Mouse (Mus musculus) heart, embryonic 13.5 days (tissue): ENCODE results near the gene Ceacam19. TPM values are rescaled to one million over a fixed set of nuclear protein-coding genes. Genes with fewer than 3 reads are reported as not detected.
A peak's percentile ranks its signal among the peaks of the same experiment; 100 is the strongest.

Experiments
- ATAC-seq: fragments of 200-750 bp; cut with Nextera tagmentation; 2 replicates; pipeline ENCODE4 v1.8.0; 2017; ENCODE audit warnings: moderate TSS enrichment; ENCODE audit not compliant: insufficient number of reproducible peaks, low FRiP score, low TSS enrichment; ENCODE audit errors: extremely low read depth
- H3K27ac ChIP-seq: fragments of 300-500 bp; sonication (generic); replicated peaks from 2 replicates; pipeline ENCODE4 v1.5.1; 2015; ENCODE audit warnings: moderate library complexity, mild to moderate bottlenecking, inconsistent platforms
- H3K27me3 ChIP-seq: fragments of 300-500 bp; sonication (generic); replicated peaks from 2 replicates; pipeline ENCODE4 v1.6.1; 2015; ENCODE audit warnings: mild to moderate bottlenecking, inconsistent platforms
- H3K36me3 ChIP-seq: fragments of 300-500 bp; sonication (generic); 2 replicates; pipeline ENCODE4 v1.6.1; 2015; ENCODE audit warnings: mild to moderate bottlenecking, inconsistent platforms
- H3K4me1 ChIP-seq: fragments of 300-500 bp; sonication (generic); 2 replicates; pipeline ENCODE4 v1.6.1; 2015; ENCODE audit warnings: inconsistent platforms
- H3K4me2 ChIP-seq: fragments of 300-500 bp; sonication (generic); 2 replicates; pipeline ENCODE4 v1.6.1; 2015; ENCODE audit warnings: inconsistent platforms, mild to moderate bottlenecking, moderate library complexity
- H3K4me3 ChIP-seq: fragments of 300-500 bp; sonication (generic); 2 replicates; pipeline ENCODE4 v1.5.1; 2015; ENCODE audit warnings: moderate library complexity, mild to moderate bottlenecking, inconsistent platforms
- H3K9ac ChIP-seq: fragments of 300-500 bp; sonication (generic); 2 replicates; pipeline ENCODE4 v1.6.1; 2015; ENCODE audit warnings: inconsistent platforms, mild to moderate bottlenecking, moderate library complexity
- H3K9me3 ChIP-seq: fragments of 300-500 bp; sonication (generic); 2 replicates; pipeline ENCODE4 v1.6.1; 2016; ENCODE audit warnings: inconsistent platforms
- WGBS: fragments of 180-500 bp; shearing (Covaris S2); methylation state at CpG from one replicate; pipeline ENCODE4 v1.1.7; 2015; ENCODE audit warnings: mixed read lengths; 5-methylcytosine and 5-hydroxymethylcytosine counted together
- polyA plus RNA-seq: library from polyadenylated mRNA; unstranded; fragments of >200 nt; fragmentation: Nextera tagmentation; extraction: Ambion mirVana; gene quantifications from 2 replicates; pipeline ENCODE4 v1.2.1, GENCODE M21; 2015

The Ceacam19 gene
- polyA plus RNA-seq, 1 experiment from 2014 or later: not detected

- ATAC-seq: no peak
- no peaks in the 10 kb centered on the region for H3K36me3 ChIP-seq
- H3K4me1 ChIP-seq: 0 out of 2 replicates have a peak, but pooled peaks cover 5% of the 10 kb centered on the region
- no peak overlapping the region for H3K4me3 ChIP-seq
- no peaks in the 10 kb centered on the region for H3K9me3 ChIP-seq
- H3K27me3 ChIP-seq: peaks cover 59% of the 10 kb centered on the region
- no peak overlapping the region for H3K4me2 ChIP-seq
- H3K9ac ChIP-seq: no peak overlapping the region
- H3K27ac ChIP-seq: no peak overlapping the region
- WGBS: 81% methylated on average over 6 of the region's 6 CpGs
Measured at GRCm38 (mm10) chr7:19856283-19856682, 31.5 kb downstream of the Ceacam19 start.

DNA sequence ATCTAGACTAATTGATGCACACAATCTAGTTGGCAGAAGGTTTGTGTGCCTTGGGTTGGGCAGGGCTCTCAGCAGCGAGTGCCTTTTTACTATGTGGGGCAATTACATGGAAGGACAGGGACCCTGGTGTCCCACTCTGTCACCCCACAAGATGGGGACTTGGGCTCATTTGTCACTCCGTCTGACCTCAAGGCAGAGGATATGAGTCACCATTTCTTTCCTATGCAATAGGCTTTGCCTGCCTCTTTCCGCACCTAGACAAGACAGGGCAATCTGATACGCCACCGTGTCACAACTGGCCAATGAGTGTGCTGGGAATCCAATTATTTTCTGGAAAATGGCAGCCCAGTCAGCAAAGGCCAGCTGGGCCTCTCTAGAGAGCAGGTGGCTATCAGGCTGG lies 32.1 kb downstream of the Ceacam19 start:
- H3K9ac ChIP-seq: no peak overlapping the region
- WGBS: 51% methylated on average over 5 of the region's 5 CpGs
- H3K4me1 ChIP-seq: 0 out of 2 replicates have a peak, but pooled peaks cover 5% of the 10 kb centered on the region
- H3K27me3 ChIP-seq: peaks cover 65% of the 10 kb centered on the region
- H3K27ac ChIP-seq: no peak overlapping the region
- H3K9me3 ChIP-seq: no peaks in the 10 kb centered on the region
- H3K4me2 ChIP-seq: no peak overlapping the region
- no peaks in the 10 kb centered on the region for H3K36me3 ChIP-seq
- no peak overlapping the region for H3K4me3 ChIP-seq
- ATAC-seq: no peak

GRCm38 (mm10) chr7:19853526-19853925 lies 34.2 kb downstream of the Ceacam19 start:
- 78% methylated on average over 20 of the region's 20 CpGs for WGBS
- Histone ChIP-seq H3K36me3 (no peaks in the 10 kb centered on the region), H3K9ac (no peak overlapping the region), H3K9me3 (no peaks in the 10 kb centered on the region), H3K4me3 (no peak overlapping the region), H3K27ac (no peak overlapping the region), H3K27me3 (peaks cover 76% of the 10 kb centered on the region), H3K4me2 (no peak overlapping the region), H3K4me1 (0 out of 2 replicates have a peak, but pooled peaks cover 5% of the 10 kb centered on the region)
- no peak for ATAC-seq

- no peak within 1 kb of the TSS for H3K27ac ChIP-seq
- peak within 1 kb of the TSS; percentile 46 for H3K4me2 ChIP-seq
- H3K27me3 ChIP-seq: peaks cover 66% of the 10 kb centered on the region
- 5% methylated on average over 33 of the region's 33 CpGs for WGBS
- peaks cover 16% of the 10 kb centered on the region for H3K4me1 ChIP-seq
- no peaks in the 10 kb centered on the region for H3K36me3 ChIP-seq
- peak within 1 kb of the TSS; percentile 55 for H3K9ac ChIP-seq
- H3K9me3 ChIP-seq: no peaks in the 10 kb centered on the region
- ATAC-seq: no peak
- H3K4me3 ChIP-seq: peak within 1 kb of the TSS; percentile 31
Measured at GRCm38 (mm10) chr7:19851858-19852570, 35.8 kb downstream of the Ceacam19 start, which contains the start of gene Gm19345. Gm19345 (plus strand) TSS chr7:19852003.

DNA sequence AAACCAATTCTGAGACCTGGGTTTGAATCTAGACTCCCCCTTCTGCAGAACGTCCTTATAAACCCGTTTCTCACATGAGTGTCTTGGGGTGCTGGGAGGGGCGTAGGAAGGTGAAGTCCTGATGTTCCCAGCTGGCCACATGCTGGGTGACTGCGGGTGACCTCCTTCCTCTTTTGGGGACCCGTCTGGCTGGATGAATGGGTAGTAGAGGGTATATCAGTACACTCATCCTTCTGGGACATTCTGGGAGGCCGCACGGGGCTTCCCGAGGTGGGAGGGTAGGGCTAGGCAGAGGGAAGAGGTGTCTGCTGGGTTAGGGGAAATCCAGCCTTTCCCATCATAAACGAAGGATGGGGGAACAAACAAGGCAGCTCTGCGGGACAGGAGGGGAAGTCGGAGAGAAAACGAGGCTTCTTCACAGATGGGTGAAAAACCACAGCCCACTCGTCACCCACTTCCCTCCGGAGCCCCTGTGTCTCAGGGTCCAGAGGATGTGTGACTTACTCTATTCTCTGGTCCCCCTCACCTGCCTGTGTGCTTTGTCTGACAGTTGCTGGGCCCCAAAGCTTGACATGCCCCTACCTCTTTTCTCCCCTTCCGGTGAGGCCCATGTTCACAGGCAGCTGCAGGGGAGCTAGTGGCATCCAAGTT lies 43.1 kb downstream of the Ceacam19 start:
- H3K27me3 ChIP-seq: peaks cover 54% of the 10 kb centered on the region
- no peak for ATAC-seq
- H3K9ac ChIP-seq: no peak overlapping the region
- 58% methylated on average over 15 of the region's 15 CpGs for WGBS
- no peak overlapping the region for H3K27ac ChIP-seq
- H3K4me1 ChIP-seq: peaks cover 17% of the 10 kb centered on the region
- no peak overlapping the region for H3K4me2 ChIP-seq
- H3K9me3 ChIP-seq: no peaks in the 10 kb centered on the region
- no peaks in the 10 kb centered on the region for H3K36me3 ChIP-seq
- no peak overlapping the region for H3K4me3 ChIP-seq

DNA sequence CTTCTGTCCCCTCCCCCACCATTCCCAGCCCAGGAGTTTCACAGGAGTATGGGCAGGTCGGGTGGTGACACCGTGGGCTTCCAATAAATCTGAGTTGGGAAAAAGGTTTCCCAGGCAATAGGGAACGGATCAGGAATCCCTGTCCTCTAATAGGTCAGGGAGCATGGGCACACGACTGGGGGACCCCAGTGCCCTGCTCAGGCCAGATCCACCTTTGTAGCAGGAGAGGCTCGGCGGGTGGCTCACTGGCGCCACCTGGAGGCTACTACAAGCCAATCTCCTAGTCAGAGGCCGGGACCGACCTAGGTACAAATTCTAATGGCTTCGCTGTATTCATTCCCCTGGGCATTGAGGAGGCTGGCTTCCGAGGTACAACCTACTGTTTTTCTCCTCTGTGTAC lies 44.2 kb downstream of the Ceacam19 start:
- peaks cover 17% of the 10 kb centered on the region for H3K4me1 ChIP-seq
- WGBS: 2% methylated on average over 11 of the region's 11 CpGs
- no peak for ATAC-seq
- no peak overlapping the region for H3K4me2 ChIP-seq
- H3K27ac ChIP-seq: no peak overlapping the region
- no peaks in the 10 kb centered on the region for H3K36me3 ChIP-seq
- H3K9me3 ChIP-seq: no peaks in the 10 kb centered on the region
- H3K9ac ChIP-seq: no peak overlapping the region
- no peak overlapping the region for H3K4me3 ChIP-seq
- peaks cover 51% of the 10 kb centered on the region for H3K27me3 ChIP-seq

- Histone ChIP-seq H3K27me3 (peaks cover 50% of the 10 kb centered on the region), H3K9me3 (no peaks in the 10 kb centered on the region), H3K36me3 (no peaks in the 10 kb centered on the region), H3K9ac (no peak overlapping the region), H3K27ac (no peak overlapping the region), H3K4me2 (no peak overlapping the region), H3K4me3 (no peak overlapping the region), H3K4me1 (peaks cover 16% of the 10 kb centered on the region)
- ATAC-seq: no peak
- 20% methylated on average over 19 of the region's 19 CpGs for WGBS
Measured at GRCm38 (mm10) chr7:19842885-19843504, 44.8 kb downstream of the Ceacam19 start.

- H3K27ac ChIP-seq: no peak overlapping the region
- H3K27me3 ChIP-seq: peaks cover 47% of the 10 kb centered on the region
- no peak overlapping the region for H3K9ac ChIP-seq
- H3K4me3 ChIP-seq: no peak overlapping the region
- H3K9me3 ChIP-seq: no peaks in the 10 kb centered on the region
- H3K4me1 ChIP-seq: 0 out of 2 replicates have a peak, but pooled peaks cover 5% of the 10 kb centered on the region
- H3K4me2 ChIP-seq: no peak overlapping the region
- WGBS: 77% methylated on average over 21 of the region's 21 CpGs
- H3K36me3 ChIP-seq: no peaks in the 10 kb centered on the region
- ATAC-seq: no peak
Measured at GRCm38 (mm10) chr7:19841686-19842413, 45.9 kb downstream of the Ceacam19 start.

- H3K9me3 ChIP-seq: no peaks in the 10 kb centered on the region
- 72% methylated on average over 3 of the region's 3 CpGs for WGBS
- H3K4me3 ChIP-seq: no peak overlapping the region
- H3K27me3 ChIP-seq: peaks cover 44% of the 10 kb centered on the region
- no peak overlapping the region for H3K4me2 ChIP-seq
- no peaks in the 10 kb centered on the region for H3K36me3 ChIP-seq
- H3K27ac ChIP-seq: no peak overlapping the region
- H3K4me1 ChIP-seq: 0 out of 2 replicates have a peak, but pooled peaks cover 5% of the 10 kb centered on the region
- ATAC-seq: no peak
- H3K9ac ChIP-seq: no peak overlapping the region
Measured at GRCm38 (mm10) chr7:19840936-19841335, 46.8 kb downstream of the Ceacam19 start.

GRCm38 (mm10) chr7:19840371-19840770 lies 47.4 kb downstream of the Ceacam19 start:
- no peak overlapping the region for H3K9ac ChIP-seq
- H3K9me3 ChIP-seq: no peaks in the 10 kb centered on the region
- no peak overlapping the region for H3K4me2 ChIP-seq
- 69% methylated on average over 4 of the region's 4 CpGs for WGBS
- no peaks in the 10 kb centered on the region for H3K36me3 ChIP-seq
- no peak overlapping the region for H3K4me3 ChIP-seq
- peaks cover 38% of the 10 kb centered on the region for H3K27me3 ChIP-seq
- H3K27ac ChIP-seq: no peak overlapping the region
- no peak for ATAC-seq
- H3K4me1 ChIP-seq: 0 out of 2 replicates have a peak, but pooled peaks cover 5% of the 10 kb centered on the region

DNA sequence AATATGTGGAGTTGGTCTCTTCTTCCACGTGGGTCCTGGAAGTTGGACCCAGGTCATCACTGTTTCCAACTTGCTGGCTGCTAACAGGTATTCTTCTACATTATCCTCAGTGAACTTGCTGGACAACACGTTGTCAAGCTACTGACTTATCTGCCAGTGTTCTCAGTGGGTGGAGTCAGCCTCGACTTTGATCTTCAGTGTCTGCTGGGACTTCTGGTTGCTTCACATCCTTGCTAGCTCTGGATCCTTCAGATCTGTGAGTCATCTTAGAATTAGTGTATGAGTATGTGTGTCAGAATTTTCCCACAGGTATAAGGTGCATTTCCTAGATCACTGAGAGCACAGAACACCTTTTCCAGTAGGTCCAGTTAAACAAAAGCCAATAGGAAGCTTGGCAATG lies 50.9 kb downstream of the Ceacam19 start:
- Histone ChIP-seq H3K4me3 (no peak overlapping the region), H3K4me1 (no peaks in the 10 kb centered on the region), H3K9ac (no peak overlapping the region), H3K36me3 (no peaks in the 10 kb centered on the region), H3K9me3 (no peaks in the 10 kb centered on the region), H3K27ac (no peak overlapping the region), H3K27me3 (peaks cover 12% of the 10 kb centered on the region), H3K4me2 (no peak overlapping the region)
- no peak for ATAC-seq
- 47% methylated on average over 3 of the region's 3 CpGs for WGBS
